Mouse (Mus musculus) E14TG2a.4 (cell line): ENCODE measurements at regions not wholly inside any gene's neighbourhood (a gene's known extent, or its start where the extent isn't known, plus 50 kb on each side); places are given as distances from the start of the nearest gene placed in this dataset.

Experiments used
- H3K27me3 ChIP-seq: 2 replicates; pipeline ENCODE4 v1.6.1; 2014; ENCODE audit warnings: low read length, control low read depth; ENCODE audit not compliant: insufficient read depth
- H3K36me3 ChIP-seq: 2 replicates; pipeline ENCODE4 v1.6.1; 2014; ENCODE audit warnings: low read length, control low read depth; ENCODE audit not compliant: insufficient read depth
- H3K4me1 ChIP-seq: replicated peaks from 2 replicates; pipeline ENCODE4 v1.6.1; 2014; ENCODE audit warnings: low read depth, low read length, control low read depth
- H3K4me3 ChIP-seq: replicated peaks from 2 replicates; pipeline ENCODE4 v1.5.1; 2014; ENCODE audit warnings: mild to moderate bottlenecking, low read length
- H3K9me3 ChIP-seq: 2 replicates; pipeline ENCODE4 v1.6.1; 2014; ENCODE audit warnings: low read length, control low read depth
- CTCF ChIP-seq: conservative IDR thresholded peaks from 2 replicates; pipeline ENCODE4 v1.5.1; 2014; ENCODE audit warnings: low read length
- NANOG ChIP-seq: IDR thresholded peaks from 2 replicates; pipeline ENCODE4 v1.6.1; 2014; ENCODE audit warnings: borderline replicate concordance, low read length, mixed read lengths
- POU5F1 ChIP-seq: IDR thresholded peaks from 2 replicates; pipeline ENCODE4 v1.6.1; 2014; ENCODE audit warnings: low read length, borderline replicate concordance

DNA sequence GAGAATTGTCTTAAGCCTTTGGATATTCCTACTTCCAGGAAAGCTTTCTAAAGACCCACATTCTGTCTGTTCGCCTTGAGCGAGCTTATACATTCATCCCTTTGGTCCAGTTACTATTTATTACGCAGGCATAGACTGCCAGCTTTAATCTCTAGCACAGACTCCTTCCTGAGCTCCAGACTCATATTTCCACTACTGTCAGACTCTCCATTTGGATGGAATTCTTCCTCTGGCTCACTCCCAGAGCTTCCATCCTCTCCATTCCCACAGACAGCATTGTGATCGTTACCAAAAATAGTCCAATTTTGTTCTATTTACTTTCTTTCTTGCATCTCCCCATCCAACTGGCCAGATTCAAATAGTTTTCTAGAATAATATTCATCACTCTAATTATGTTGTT, 420.3 kb upstream of the Syt1 start:
- Histone ChIP-seq H3K4me1 (no peaks in the 10 kb centered on the region), H3K27me3 (no peaks in the 10 kb centered on the region), H3K9me3 (peaks cover 9% of the 10 kb centered on the region), H3K36me3 (no peaks in the 10 kb centered on the region), H3K4me3 (no peak overlapping the region)
- TF ChIP-seq CTCF (no peak), NANOG (no peak), POU5F1 (no peak)

DNA sequence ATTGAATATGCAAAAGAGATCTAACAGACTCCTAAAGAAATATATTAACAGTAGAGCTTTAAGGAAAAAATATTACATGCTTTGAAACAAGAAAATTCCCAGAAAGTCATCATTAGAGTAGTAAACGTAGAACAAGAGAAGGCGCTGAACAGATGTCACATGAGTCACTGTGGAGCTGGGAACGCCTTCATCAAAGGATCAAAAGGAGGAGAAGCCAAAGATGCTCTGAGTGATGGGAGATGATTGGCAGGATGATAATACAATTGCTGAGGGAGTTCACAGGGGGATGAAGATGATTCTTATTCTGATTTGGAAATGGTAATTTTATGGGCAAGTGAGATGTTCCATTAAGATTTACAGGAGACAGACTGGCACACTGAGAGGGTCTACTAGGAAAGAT, 417.1 kb upstream of the Syt1 start:
- no peaks in the 10 kb centered on the region for H3K4me1 ChIP-seq
- no peaks in the 10 kb centered on the region for H3K27me3 ChIP-seq
- peaks cover 9% of the 10 kb centered on the region for H3K9me3 ChIP-seq
- no peak for TF ChIP-seq CTCF
- no peak for TF ChIP-seq POU5F1
- no peak for TF ChIP-seq NANOG
- H3K36me3 ChIP-seq: no peaks in the 10 kb centered on the region
- no peak overlapping the region for H3K4me3 ChIP-seq

DNA sequence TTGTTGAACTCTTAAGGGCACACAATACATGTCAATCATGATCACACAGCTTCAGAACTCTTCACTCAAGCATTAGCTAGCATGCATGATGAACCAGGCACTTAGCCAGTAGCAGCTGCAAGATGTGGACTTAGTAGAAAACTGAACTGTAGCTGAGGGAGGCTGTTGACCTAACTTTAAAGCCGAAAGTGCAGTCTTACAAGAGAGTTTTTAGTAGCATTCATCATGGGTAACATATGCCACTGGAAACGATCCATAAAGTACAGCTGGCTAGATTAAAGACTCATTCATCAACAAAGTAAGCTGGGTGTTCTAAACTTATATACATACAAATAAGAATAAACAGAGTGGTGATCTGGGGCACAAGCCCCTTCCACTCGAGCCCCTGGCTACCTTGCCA, 396.2 kb upstream of the Syt1 start:
- TF ChIP-seq POU5F1: no peak
- no peak for TF ChIP-seq CTCF
- TF ChIP-seq NANOG: no peak
- Histone ChIP-seq H3K36me3 (no peaks in the 10 kb centered on the region), H3K9me3 (no peaks in the 10 kb centered on the region), H3K4me1 (no peaks in the 10 kb centered on the region), H3K27me3 (no peaks in the 10 kb centered on the region), H3K4me3 (no peak overlapping the region)

DNA sequence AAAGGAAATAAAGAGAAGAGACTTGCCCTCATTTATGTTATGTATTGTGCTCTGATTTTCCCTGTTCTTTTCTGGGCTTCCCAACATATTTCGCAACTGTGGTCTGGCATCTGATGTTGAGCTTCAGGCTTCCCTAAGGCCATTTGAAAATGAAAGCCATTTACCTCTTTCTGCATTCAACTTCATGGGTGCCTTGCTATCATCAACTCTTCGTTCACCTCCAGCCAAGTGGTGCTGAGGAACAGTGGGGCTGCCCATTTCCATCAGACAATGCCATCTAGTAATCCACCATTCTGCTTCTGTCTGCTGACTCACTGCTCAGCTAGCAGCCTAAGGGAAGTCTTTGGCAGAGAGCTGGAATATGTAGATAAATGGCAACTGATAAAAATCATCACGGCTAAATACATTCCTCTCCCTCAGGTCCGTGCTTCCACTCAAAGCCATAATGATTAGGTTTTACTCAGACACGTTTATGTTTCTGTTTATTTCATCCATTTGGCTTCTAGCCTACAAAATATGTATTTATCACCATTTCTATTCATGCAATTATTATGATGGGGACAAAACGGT, 394.4 kb upstream of the Syt1 start:
- TF ChIP-seq NANOG (no peak), POU5F1 (no peak), CTCF (no peak)

DNA sequence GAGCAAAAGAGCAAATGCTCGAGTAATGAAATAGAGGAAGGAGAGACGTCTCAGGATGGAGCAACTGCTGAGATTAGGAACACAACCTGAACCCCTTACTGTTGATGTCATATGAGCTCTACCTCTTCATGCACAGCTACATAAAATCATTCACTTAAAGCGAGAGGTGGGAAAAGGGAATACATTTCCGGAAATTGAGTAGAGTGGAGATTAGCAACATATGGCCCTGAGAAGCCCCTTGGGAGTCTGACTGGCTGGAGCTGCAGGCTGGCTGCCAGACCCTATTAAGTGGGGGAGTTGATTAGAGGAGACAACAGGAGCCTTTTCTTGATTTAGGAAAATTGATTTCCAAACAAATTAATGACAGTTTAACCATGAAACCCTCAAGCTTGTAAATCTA, 373.0 kb upstream of the Syt1 start:
- Histone ChIP-seq H3K27me3 (no peaks in the 10 kb centered on the region), H3K4me3 (no peak overlapping the region), H3K9me3 (no peaks in the 10 kb centered on the region), H3K4me1 (no peaks in the 10 kb centered on the region), H3K36me3 (no peaks in the 10 kb centered on the region)
- TF ChIP-seq CTCF: no peak

More for the DNA sequence above, 394.4 kb upstream of the Syt1 start:
- H3K4me3 ChIP-seq: no peak overlapping the region
- H3K9me3 ChIP-seq: no peaks in the 10 kb centered on the region
- H3K4me1 ChIP-seq: no peaks in the 10 kb centered on the region
- no peaks in the 10 kb centered on the region for H3K36me3 ChIP-seq
- no peaks in the 10 kb centered on the region for H3K27me3 ChIP-seq

DNA sequence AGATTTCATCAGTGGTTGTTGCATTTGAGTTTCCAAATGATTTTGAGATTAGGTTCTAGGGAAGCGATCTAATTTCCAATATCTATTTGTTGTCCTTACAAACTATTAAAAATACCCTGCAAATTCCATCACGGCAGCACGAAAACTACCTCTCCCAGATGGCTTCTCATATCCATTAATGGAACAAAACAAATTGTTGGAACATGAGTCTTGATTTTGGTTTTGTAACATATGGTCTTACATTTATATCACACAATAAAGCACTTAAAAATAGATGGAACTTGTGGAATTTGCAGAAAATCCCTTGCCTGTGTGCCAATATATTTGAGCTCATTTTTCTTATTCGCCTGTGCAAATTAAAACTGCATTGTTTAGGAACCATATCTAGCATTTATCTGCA, 368.1 kb upstream of the Syt1 start:
- no peaks in the 10 kb centered on the region for H3K9me3 ChIP-seq
- H3K4me1 ChIP-seq: no peaks in the 10 kb centered on the region
- no peaks in the 10 kb centered on the region for H3K36me3 ChIP-seq
- H3K27me3 ChIP-seq: no peaks in the 10 kb centered on the region
- TF ChIP-seq CTCF: no peak
- no peak for TF ChIP-seq NANOG
- no peak for TF ChIP-seq POU5F1
- no peak overlapping the region for H3K4me3 ChIP-seq

DNA sequence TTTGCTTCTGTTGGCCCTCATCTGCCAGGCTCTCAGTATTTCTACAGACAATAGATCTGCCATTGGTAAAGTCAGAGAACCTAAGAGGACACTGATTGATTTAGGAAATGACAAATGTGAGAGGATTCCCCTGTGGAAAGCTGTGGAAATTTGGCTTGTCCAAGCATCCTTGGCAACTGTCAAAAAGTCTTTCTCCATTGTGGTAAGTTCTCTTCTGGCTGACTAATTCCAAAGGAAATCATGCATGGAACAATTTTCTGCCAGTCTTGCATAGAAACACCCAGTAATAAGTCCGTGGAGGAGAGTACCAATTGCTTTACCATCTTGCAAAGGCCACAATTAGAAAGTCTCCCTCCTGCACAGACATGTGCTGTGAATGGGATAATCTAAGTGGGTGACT, 349.4 kb upstream of the Syt1 start:
- H3K4me3 ChIP-seq: no peak overlapping the region
- no peaks in the 10 kb centered on the region for H3K36me3 ChIP-seq
- H3K9me3 ChIP-seq: no peaks in the 10 kb centered on the region
- no peaks in the 10 kb centered on the region for H3K4me1 ChIP-seq
- no peak for TF ChIP-seq POU5F1
- TF ChIP-seq NANOG: no peak
- TF ChIP-seq CTCF: no peak
- H3K27me3 ChIP-seq: no peaks in the 10 kb centered on the region

DNA sequence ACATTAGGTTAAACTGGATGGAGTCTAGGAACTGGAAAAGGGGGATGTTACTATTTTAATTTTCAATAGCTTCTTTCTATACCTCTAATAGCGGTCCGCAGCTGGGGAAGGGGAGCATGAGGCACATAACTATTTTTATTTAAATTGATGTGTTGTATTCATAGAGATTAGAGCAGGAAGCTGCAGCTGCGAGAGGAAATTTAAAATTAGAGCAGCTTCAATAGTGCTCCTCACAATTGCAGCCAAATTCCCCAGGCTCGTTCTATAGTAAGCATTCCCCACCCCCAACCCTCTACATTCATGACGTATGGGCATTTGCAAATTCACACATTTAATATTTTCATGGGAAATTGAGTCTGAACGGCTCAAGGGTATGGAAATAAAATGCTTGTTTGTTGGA, 348.0 kb upstream of the Syt1 start:
- no peaks in the 10 kb centered on the region for H3K27me3 ChIP-seq
- H3K4me1 ChIP-seq: no peaks in the 10 kb centered on the region
- no peaks in the 10 kb centered on the region for H3K36me3 ChIP-seq
- H3K4me3 ChIP-seq: no peak overlapping the region
- TF ChIP-seq POU5F1: no peak
- no peak for TF ChIP-seq CTCF
- TF ChIP-seq NANOG: no peak
- H3K9me3 ChIP-seq: 0 out of 2 replicates have a peak, but pooled peaks cover 6% of the 10 kb centered on the region

DNA sequence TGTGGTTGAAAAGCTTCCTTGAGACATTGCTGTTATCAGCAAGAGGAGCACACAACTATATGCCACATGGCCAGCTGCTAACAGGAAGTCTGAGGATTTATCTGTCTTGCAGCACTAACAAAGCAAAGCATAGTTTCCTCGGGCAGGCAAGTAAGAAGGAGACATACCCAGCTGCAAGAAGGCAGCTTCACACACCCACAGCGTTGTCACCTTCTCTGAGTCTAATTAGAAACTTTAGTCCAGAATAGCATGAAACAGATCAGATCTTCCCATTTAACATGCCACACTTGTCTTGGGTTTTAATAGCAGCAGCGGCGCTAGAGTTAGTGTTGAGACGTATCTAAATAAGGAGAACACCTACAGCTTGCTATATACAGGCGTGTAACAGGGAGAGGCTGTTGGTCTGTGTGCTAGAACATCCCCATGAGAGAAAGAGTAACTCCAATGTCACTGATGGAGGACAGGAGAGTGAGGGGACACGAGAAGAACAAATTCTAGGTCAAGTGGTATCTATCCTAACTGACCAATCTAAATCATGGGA, 322.1 kb upstream of the Syt1 start:
- no peak for TF ChIP-seq POU5F1
- TF ChIP-seq NANOG: no peak
- TF ChIP-seq CTCF: no peak
- Histone ChIP-seq H3K9me3 (no peaks in the 10 kb centered on the region), H3K36me3 (no peaks in the 10 kb centered on the region), H3K4me1 (no peaks in the 10 kb centered on the region), H3K27me3 (no peaks in the 10 kb centered on the region), H3K4me3 (no peak overlapping the region)
